Mouse (Mus musculus): Measurements from ENCODE around the gene Asns.

DNA sequence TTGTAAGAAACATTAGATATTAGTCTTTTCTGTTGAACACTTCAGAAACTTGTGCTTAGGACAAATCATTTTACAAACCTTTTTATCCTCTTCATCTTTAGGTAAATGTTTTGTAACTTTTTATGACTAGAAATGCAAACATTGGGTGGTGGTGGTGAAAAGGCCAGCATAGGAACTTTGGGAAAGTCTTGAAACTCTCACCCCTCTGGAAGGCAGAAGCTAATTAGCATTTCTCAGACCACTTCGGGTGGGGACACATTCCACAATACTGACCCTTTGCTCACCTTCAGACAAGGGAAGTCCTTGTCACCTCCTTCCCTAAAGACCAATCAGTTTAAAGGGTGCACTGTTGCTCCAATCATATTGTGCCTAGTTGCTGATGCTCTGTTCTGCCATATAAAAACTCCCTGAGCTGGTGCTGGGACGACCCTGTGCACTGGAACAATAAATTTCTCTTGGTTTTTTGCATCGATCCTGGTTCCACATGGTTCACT is 18.8 kb upstream of the Asns start:
- TF ChIP-seq POLR2A (IDR thresholded peaks at IDR 0.05; ENCODE audit: borderline replicate concordance, extremely low read depth, insufficient read depth, insufficient read length, poor library complexity, severe bottlenecking) (no peak), CTCF (IDR thresholded peaks at IDR 0.05; ENCODE audit: borderline replicate concordance, extremely low read depth, insufficient read depth, insufficient read length) (no peak)

All from brain, embryonic 14.5 days (tissue).